Mouse (Mus musculus): ENCODE measurements around the gene Cept1.
"Not testable (repeated sequence)": the region's sequence is repeated elsewhere in the genome, so short reads cannot be mapped to it uniquely, and the experiment has no call there.

Cept1 gene

DNA sequence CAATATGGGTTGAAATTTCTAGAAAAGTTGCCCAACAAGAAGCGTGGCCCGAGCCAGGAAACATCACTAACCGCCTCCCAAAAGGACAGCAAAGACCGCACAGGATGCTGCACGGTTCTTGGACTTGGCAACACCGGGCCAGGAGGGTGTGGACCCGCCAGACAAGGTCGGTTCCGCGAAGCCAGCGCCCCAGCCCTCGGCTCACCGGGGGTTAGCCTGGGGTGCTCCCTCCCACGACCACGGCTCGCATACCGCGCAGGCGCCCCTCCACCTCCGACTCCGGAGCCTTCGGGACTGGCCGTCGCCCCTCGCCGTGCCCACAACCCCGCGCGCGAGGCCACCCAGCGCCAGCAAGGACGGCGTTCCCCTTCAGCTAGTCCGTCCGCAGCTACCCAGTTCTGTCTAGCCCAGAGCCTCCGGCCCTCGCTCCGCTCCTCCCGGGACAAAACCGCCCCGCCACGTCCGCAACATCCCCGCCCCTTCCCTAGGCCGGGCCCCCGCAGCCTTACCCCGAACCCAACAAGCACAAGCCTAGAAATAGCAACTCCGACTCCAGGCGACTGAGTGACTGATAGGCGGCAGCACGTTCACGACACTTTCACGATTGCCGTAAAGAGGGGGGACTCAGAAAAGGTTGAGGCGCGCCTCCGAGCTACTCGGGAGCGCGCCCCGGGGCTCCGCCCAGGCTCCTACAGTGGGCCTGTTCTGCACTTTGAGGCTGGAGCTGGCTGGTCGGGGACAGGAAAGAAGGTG is at the start of gene Cept1, which contains the start of gene Dram2:
Gene Cept1 (minus strand): TSS at position 632 of the 753 bp plus-strand sequence.
Gene Dram2 (plus strand): TSS at position 628 of the 753 bp plus-strand sequence.
- peak; percentile 100 for DNase-seq

DNA sequence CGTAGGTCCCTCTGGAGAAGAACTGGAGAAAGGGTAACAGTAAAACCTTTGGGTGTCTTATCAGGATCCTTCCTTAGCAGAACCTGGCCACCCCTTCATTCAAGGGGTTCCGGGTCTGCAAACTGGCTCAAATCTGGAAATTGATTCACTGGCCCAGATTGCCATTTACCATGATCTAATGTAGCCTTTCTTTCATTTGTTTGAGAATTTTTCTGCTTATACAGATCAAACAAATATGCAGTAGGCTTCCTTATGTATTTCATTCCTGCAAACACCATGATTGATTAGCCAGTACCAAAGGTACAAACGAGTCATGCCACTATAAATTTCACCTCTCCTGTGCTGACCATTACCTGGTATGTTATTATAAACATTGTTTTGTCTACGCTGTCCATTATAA is 46.0 kb upstream of the Cept1 start:
- not testable (repeated sequence) for DNase-seq

DNA sequence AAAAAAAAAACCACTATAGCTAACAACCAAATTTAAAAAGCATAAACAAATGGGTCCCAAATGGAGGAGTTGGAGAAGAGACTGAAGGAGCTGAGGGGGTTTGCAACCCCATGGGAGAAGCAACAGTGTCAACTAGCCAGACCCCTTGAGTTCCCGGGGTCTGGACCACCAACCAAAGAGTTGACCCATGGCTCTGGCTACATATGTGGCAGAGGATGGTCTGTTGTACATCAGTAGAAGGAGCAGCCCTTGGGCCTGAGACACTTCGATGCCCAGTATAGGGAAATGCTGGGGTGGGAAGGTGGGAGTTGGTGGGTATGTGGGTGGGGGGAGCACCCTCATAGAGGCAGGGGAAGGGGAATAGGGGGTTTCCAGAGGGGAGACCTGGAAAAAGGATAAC is 31.7 kb upstream of the Cept1 start:
- peak; percentile 84 for DNase-seq

DNA sequence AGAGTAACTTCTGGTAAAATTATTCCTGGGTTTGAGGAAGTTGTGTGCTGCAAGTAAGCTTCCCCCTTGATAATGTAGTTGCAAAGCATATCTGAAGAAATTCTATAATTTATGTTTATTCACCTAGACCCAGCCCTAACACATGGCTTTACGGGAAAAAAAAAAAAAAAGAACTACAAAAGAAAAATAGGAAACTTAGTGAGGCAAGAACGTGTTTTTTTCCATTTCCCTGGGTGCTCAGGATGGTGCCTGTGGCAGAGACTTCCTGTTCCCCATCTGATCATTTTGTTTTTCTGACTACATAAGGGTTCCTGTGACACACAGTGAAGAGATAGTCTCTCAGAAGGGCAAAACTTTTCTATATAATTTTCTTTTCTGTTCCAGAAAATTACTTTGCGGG is 25.6 kb upstream of the Cept1 start:
- DNase-seq = no peak

DNA sequence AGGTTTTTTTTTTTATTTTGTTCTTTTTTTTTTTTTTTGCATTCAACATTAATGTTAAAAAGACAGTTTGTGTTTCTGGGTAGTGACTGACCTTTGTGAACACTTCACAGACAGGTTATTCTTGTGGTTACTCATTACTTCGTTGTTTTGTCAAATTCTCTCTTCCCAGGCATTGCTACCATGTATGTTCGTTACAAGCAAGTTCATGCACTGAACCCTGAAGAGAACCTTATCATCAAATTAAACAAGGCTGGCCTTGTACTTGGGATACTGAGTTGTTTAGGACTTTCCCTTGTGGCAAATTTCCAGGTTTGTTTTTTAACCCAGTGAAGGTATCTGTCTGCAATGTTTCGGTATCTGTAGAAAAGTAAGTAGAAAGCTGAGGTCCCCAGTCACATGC is 18.3 kb upstream of the Cept1 start:
- DNase-seq = no peak

DNA sequence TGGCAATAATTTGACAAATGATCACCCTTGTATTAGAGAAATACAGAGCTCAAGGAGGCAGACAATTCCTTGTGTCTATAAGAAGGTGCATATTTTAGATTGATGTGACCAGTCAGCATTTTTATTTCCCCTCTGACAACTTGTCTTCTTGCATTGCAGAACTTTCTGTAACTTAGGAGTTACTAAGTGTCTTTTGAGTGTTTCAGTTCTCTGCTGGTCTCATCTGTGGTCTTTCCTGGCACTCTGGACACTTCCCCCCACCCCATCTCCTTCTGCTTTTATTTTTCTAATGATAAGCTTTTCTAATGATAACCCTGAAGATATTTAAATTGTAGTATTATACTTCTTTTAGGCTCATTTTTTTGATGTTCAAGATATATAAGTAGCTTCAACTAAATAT is 10.7 kb upstream of the Cept1 start:
- no peak for DNase-seq

DNA sequence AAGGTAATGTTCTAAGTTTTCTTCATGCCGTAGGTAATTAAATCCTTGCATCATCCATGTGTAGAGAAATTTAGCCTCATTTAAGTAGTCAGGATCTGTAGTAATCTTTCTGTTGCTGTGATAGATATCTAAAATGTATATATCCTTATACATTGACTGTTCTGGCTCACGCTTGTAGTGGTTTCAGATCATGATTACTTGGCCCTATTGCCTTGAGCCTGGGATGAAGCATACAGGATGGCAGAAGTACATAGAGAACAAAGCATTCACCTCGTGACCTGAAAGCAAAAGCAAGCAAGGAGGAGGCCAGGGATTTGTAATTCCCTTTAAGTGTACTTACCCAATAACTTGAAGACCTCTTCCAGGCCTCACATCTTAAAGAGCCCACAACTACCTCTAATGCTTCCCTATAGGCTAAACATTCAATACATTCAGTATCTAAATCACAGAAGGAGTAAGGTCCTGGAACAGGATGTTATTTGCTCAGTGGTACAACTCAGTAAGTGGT is 8.2 kb upstream of the Cept1 start:
- no peak for DNase-seq

DNA sequence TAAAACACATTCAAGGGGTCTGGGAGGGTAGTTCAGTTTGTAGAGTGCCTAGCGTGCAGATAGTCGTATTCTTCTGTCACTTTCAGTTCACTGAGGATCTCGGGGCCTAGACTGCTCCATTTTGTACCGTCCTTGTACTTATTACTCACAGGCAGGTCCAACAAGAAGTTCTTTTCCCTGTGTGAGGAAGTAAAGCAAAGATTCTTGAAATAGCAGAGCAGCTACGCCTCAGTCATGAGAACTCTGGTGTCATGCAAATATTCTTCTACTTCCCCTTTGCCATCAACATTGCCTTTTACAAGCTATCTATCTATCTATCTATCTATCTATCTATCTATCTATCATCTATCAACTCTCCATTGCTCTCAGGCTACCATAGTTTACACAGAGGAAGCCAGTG is 5.8 kb upstream of the Cept1 start:
- DNase-seq = peak; percentile 89

DNA sequence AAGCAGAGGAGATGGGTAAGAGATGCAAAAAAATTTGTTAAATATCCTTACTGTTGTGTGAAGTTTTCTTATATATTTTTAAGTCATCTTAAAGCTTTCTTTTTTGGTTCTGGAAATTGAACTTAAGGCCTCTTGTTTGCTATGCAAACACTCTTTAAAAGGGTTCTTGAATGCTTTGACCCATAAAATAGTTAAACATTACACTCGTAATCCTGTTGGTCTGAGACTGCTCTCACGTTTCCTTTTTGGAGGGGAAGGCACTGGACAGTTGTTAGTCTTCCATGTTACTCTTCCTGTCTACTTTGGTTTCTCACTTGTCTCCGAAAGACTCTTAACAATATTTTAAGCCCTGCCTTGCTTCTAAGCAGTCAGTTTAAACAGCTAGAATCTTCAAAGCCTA is 1.4 kb upstream of the Cept1 start:
- DNase-seq = no peak

DNA sequence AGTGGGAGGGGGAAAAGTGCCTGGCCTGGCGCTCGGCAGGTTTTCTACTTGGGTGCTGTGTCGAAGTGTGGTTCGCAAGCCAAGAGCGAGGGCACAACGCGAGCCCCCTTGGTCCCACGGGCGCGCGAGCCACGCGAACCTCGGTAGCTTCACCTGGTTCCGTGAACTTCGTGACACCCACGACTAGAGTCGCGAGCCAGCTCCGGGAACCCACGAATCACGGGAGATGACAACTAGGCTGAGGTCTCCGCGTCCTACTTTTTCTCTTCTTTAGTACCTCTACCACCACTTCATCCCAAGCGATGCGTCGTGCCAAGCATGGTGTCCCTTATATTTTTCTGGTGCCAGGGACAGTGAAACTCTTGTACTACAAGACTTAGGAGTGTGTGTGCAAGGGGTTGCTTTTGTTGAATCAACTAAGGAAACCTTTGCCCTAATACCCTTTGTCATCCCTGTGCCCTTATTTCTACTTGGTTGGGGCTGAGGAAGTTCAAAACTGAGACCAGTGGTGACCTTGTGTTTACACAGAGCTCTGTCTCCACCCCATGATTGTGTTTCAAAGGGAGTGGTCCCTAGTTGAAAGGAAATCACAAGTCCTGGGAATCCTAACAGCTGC is 430 bp upstream of the Cept1 start:
- DNase-seq = peak; percentile 97

DNA sequence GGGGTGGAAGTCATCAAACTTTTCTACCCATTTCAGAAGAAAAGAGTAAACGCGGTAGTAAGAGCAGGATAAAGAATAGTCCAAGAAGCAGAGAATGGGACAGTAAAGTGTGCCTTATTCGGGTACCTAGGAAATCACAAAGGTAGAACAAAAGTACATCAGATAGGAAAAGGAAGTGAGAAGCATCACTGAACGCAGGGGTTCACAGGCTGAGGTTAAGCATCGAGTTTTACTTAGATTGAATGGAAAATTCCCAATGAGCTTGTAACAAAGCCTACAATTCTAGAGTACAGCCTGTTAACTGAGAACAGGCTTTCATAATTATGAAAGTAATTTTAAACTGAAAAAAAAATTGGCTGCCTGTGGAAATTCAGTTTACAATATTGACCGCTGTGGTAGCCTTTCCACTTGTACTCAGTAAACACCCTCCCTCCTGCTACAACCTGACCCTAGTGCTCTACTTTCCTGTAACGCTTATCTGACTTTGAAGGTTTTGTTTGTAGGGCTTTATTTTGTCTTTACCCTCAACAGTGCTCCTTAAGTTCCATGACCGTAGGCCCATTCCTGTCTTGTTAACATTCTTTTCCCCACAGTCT is 2.8 kb downstream of the Cept1 start:
- DNase-seq = no peak

DNA sequence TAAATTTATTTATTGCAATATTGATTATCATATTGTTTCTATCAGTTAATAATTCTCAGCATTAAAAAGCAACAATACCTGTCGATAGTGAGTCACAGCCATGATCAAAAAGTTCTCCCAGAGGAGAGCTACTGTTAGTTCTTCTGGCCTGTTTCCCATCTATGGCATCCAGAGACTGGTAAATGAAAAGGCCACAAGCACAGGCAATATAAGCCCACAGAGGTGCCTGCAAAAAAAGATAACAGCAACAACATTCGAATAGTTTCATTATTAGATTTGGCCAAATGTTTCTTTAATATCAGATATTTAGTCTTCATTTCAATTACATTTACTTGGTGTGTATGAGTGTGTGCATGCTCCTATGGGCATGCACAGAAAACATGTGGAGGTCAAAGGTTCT is 14.3 kb downstream of the Cept1 start:
- DNase-seq = no peak

DNA sequence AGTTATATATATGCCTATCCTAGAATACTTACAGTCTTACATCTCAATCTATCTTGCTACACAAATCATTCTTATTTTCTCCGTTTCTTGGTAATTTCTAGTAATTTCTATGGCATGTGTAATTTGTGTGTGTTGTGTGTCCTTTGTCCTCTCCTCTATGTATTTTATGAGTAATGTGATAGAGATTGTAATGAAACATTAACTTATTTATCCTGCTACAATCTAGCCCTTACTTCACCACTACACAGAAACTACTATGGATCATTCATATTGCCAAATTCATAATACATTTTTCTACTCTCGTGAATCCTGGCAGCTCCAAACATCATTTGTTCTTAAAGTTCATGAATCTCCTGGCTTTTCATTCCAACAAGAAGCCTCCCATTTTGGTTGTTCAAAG is 19.6 kb downstream of the Cept1 start:
- no peak for DNase-seq

DNA sequence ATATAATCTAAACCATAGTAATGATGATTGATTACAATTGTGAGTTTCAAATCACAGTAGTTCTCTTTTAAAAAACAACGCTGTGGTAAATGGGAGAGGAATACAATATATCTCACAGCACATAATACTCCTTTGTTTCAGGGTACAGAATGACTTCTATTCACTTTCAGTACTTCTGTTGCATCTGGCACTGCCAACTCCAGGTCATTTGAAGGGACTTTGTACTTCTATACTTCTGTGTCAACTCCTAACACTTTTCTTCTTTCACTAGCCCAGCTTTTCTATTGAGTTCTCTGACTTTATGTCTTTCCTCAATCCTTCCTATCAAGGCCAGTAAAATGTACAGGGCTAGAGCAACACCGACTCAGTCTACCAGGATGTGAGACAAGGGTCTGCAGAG is 21.2 kb downstream of the Cept1 start:
- no peak for DNase-seq

DNA sequence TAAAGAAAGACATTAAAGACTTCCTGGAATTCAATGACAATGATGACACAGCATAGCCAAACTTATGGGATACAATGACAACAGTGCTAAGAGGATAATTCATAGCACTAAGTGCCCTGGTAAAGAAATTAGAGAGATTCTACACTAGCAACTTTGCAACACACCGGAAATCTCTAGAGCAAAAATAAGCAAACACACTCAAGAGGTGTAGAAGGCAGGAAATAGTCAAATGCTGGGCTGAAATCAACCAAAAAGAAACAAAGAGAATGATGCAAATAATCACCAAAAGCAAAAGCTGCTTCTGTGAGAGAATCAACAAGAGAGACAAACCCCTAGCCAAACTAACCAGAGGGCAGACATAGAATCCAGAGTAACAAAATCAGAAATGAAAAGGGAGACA is 24.9 kb downstream of the Cept1 start:
- DNase-seq = no peak

DNA sequence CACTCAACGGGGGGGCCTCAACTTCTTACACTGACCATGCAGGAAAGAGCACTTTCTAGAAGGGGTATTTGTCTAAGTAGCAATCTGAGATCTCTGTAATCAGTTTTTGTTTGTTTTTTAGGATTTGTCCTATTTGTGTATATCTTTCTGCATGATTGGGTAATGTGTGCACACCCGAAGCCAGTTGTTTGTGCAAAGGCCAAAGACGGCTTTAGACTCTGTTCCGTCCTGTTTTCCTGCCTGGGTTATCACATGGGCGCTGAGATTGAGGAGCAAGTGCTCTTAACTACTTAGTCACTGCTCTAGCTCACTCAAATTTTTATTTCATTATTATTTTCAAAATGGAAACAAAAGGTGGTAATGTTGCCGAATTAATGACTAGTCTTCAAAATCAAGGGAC is 32.6 kb downstream of the Cept1 start:
- no peak for DNase-seq

DNA sequence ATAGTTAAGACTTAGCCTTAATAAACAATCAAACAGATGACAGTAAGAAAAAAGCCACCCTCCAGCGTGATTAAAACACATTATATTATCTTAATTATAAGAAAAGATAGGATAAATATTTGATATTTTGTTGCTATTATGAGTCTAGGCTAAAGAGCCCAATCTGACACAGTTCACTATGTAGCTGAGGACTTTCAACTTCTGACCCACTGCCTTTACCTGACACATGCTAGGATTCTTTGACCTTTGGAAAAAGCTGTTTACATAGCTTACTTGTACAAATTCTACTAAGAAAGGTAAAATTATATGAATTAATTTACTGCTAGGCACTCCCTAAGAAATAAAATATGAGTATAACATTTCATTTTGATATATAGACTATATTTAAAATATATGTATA is 36.9 kb downstream of the Cept1 start:
- DNase-seq = no peak

DNA sequence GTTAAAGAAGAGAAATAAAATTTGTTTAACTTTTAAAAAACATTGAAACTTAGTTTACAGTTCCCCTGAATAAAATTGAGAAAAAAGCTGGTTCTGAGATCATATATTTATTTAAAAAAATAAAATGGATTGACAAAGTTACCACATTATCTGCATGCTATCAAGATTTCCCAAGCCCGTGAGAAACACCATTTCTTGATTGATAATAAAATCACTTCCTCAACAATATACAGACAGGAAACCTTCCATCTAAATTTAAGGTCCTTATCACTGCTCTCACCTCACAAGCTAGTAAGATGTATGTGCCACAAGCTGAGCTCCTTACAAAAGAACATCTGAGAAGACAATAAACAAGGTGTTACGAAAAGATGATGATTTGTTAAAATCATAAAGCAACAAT is 44.7 kb downstream of the Cept1 start:
- DNase-seq = no peak

DNA sequence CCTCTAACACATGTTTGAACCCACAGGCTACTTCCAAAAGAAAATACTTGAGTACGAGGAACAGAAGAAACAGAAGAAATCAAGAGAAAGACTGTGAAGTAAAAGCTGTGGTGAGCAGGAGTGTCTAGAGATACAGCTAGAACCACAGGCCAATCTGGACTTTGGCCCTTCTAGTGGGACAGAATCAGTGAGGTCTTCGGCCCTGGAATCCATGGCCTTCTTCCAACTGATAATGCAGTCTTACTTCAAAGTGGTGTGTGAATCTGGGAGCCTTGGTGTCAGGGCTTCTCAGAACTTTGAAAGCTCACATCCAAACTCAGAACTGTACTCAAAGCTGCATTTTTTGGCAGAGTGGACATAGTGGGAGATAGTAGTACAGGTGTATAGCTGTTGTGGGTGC is 47.1 kb downstream of the Cept1 start:
- peak; percentile 80 for DNase-seq

DNA sequence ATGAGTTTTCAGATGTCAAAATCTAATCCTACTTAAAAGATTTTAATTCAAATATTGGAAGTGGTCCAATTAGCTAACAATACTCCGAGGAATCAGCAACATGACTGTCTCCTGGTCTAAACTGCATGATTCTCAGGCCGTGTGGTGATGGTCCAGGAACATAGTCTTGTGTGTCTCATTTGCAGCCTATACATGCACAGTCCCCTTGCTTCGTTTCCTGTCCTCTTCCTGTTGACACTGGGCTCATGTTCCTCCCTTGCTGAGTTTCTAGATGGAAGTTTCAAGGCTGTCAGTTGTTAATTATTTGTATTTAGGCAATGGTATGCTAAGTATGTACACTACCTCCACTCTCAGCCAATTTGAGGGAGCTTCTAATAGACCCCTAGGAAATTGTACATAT is 50.6 kb downstream of the Cept1 start:
- DNase-seq = no peak

DNA sequence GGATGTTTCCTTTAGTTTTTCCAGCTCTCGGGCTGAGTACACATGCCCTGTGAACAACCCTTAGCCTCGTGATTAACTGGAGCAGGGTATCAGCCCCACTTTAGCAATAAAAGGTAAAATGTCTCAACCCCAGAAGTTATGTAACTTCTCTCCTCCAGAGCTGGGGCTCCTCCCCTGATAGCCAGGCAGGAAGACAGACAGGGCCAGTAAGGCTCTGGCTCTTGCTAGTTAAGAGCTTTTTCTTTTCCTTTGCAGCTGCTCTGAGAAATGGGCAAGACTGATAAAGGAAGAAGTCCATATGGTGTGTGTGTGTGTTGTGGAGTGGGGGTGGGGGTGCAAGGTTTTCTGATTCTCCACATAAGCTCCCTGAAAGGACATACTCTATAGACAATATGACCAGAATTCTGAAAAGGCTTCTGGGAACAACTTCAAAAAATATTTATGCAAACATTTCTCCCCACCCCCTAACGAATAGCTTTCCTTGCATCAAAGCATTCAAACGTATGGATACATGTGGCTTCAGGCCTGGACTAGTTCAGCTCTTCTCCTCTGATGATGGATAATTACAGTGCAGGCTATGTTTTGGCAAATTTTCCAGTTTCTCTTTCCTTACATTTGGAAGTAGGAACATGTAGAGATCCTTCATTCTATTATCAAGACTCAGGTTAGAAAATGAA is 51.4 kb downstream of the Cept1 start:
- peak; percentile 94 for DNase-seq

DNA sequence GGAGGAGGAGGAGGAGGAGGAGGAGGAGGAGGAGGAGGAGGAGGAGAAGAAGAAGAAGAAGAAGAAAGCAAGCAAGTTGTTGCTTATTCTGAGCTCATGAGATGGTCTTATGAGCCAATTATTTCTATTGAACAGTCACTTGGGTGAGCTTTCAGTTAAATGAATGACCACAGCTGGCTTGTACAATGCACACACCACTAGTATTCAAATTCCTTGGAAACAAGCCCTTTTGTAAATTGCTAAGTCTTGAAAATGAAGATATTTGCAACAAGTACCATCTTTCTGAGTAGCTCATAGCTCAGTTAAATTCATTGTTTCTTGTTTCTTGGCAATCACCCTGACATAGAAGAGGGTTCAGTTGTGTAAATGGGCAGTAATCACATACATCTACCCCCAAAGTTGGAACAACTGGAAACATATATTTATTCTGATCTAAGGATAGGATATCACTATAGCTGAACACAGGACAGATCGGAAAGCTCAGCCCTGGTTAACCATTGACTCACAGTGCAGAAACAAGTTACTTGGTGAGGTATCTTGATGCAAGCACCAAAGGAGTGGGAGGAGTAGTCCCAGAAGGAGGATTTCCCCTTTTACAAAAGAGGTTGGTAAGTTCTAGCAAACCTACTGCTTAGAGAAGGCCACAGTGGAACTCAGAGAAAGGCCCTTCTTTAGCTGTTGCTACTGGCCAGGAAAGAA is 52.1 kb downstream of the Cept1 start:
- no peak for DNase-seq

DNA sequence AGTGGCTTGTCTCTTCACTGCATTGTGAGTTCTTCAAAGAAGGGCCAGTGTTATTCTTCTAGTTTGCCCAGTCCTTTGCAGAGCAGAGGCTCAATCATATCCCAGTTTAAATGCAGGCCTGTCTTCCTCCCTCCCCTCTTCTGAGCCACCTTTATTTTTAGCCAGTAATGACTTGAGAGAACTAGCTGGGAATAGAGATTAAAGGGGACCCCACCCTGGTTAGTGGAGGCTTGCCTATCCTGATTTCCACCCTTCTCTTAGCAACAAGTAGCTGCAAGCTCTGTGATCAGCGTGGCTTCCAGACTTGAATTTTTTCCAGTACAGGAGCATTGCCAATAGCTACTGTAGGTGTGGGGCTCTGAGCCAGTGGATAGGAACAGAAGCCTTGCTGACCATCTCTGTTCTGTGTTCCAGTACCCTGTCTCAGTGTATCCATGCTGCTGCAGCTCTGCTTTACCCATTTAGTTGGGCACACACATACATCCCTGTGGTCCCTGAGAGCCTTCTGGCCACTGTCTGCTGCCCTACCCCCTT is 53.1 kb downstream of the Cept1 start:
- peak; percentile 93 for DNase-seq

Data from heart, adult 11 months (tissue).